Mouse (Mus musculus): ENCODE measurements around the gene Cutal. TPM values are rescaled to one million over a fixed set of nuclear protein-coding genes. Genes with fewer than 3 reads are reported as not detected.

The Cutal gene
- total RNA-seq, 2 experiments from 2014 or later: 0.39 TPM; not detected in 1

DNA sequence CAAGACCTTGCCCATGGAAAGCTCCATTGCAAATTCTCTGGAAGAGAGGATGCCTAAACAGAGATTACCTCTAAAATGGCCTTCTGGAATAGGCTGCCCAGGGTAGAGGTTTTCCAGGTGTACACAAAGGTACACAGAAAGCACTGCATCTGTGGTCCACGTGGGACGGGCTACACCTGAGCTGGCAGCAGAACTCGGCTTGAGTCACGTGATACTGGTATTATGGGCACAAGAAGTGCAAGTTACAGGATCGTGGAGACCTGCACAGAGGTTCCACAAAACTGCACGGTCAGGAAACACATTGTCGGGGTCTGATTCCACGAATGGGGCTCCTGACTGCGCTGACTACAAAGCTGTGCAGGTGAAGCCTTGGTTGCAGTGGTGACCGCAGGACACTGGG, 5.9 kb downstream of the Cutal start:
- intact Hi-C loops (cut with DNase I): no loop called here
- DNase-seq: no peak

DNA sequence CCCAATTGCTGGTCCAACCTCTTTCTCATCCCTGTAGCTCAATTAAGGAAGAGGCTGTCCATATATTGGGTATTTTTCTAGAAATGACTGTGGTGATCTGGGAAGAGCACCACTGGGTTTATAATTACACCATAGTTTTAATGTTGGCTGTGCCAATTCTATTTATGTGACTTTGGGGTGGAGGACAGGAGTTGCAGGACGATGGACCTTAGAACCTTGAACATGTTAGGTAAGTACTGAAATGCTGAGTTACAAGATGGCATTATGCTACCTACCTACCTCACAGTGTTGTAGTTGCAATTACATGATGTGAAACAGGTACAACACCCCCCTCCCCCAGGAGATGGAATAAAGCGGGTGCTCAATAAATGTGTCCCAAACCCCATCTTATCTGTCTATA, 8.6 kb downstream of the Cutal start:
- intact Hi-C loops (cut with DNase I): no loop called here
- DNase-seq: no peak

GRCm38 (mm10) chr2:34883190-34883589, 9.0 kb downstream of the Cutal start:
- intact Hi-C loops (cut with DNase I): no loop called here
- DNase-seq: no peak

DNA sequence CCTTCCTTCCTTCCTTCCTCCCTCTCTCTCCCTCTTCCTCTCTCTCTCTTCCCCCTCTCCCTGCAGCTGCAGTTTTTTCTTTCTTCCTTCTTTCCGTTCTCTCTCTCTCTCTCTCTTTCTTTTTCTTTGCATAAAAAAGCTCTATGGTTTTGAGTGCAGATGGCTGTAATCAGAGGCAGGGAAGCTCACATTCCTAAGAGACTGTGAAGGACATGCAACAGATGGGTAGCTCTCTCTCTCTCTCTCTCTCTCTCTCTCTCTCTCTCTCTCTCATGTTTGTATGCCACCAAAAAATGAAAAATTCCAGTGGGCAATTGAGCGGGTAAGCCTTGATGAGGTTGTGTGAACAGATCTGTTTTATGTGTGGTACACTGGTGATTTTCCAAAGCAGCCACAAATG, 10.0 kb downstream of the Cutal start:
- intact Hi-C loops (cut with DNase I): no loop called here
- DNase-seq: no peak

DNA sequence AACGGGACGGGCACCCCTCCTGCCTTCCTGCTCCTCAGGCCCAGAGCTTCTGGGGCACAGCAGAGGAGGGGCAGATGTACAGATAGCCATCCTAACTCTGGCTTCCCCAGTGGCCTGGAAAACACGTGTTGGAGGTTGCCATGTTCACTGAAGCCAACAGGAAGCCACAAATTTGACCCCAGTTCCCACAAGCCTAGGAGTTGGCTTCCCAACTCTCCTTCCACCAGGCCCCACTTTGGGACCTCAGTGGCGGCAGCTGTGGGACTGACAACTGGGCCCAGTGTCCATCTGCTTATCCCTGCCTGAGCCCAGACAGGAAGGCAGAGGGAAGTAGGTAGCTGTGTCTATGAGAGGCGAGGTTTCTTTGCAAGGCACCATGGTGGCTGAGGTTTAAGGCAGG, 19.8 kb downstream of the Cutal start:
- intact Hi-C loops (cut with DNase I): no loop called here
- no peak for DNase-seq

GRCm38 (mm10) chr2:34895503-34896113, 21.4 kb downstream of the Cutal start:
- intact Hi-C loops (cut with DNase I): loop anchor here (5.0 kb wide), 2 partner anchors 77 to 113 kb away; no protein-coding TSS in a partner anchor

DNA sequence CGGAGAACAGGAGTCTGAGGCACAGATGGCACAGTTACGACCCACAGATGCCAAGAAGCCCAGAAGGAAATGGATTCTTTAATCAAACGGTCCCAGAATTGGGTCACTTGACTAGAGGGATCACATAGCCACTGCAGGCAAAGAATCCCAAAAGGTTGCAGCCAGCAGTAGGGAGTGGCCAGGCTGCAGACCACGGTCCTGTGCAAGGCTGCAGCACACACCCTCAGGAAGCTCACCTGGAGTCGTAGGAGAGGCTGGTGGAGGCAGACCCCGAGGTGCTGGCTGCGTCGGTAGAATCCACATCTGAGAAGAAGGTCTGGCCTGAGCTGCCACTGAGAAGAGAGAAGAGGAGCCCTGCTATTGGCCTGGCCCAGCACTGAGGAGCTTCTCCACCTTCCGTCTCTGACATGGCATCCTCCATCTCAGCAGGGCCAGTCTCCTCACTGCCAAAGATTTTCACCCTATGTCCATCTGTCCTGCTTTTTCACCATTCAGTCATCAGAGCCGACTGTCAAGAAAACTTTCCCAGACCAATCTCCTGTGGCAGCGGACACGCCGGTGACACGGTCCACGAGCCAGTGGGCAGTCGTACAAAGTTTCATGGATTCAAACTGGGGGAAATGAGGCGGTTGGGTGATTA, 22.7 kb downstream of the Cutal start:
- DNase-seq: no peak
- intact Hi-C loops (cut with DNase I): loop anchor here (5.0 kb wide), 2 partner anchors 75 to 115 kb away; no protein-coding TSS in a partner anchor

More at GRCm38 (mm10) chr2:34895503-34896113, 21.4 kb downstream of the Cutal start:
- no peak for DNase-seq

- intact Hi-C loops (cut with DNase I): loop anchor here (5.0 kb wide), 2 partner anchors 74 to 116 kb away; no protein-coding TSS in a partner anchor
- DNase-seq: no peak
Measured at GRCm38 (mm10) chr2:34897820-34898219, 23.6 kb downstream of the Cutal start.

DNA sequence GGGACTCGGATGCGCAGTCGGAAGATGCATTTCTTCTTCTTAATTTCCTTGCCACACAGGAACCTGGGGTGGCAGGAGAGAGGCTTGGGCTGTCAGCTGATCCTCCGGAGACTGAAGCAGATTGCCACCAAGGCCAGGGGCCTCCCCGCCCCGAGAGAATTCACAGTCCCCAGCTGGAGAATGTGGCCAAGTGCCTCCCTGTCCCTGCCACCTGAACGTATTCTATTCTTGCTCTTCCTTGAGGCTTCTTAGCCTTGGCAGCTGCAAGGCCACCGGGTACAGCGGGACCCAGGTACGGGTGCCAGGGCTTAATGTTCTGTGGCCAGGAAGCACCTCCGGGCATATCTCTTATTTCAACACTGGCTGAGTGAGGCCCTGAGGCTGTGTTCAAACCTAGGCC, 25.5 kb downstream of the Cutal start:
- DNase-seq: no peak
- intact Hi-C loops (cut with DNase I): loop anchor here (5.0 kb wide), 2 partner anchors 73 to 117 kb away; no protein-coding TSS in a partner anchor

GRCm38 (mm10) chr2:34900412-34900811, 26.2 kb downstream of the Cutal start:
- intact Hi-C loops (cut with DNase I): no loop called here
- DNase-seq: no peak

DNA sequence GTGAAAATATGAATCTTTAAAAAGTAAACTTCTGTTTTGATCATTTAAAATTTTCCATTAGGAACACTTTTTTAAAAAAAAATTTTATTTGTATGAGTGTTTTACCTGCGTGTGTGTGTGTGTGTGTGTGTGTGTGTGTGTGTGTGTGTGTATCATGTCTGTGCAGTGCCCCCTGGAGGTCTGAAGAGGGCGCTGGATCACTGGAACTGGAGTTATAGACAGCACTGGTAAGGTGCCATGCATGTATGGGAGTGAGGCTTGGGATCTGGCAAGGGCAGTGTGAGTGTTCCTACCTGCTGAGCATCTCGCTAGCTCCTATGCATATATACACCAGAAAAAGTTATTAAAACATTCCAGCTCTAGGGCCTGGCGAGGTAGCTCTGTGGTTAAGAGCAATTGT, 27.5 kb downstream of the Cutal start:
- intact Hi-C loops (cut with DNase I): no loop called here
- no peak for DNase-seq

- intact Hi-C loops (cut with DNase I): no loop called here
- DNase-seq: no peak
Measured at GRCm38 (mm10) chr2:34902731-34903130, 28.5 kb downstream of the Cutal start.

- intact Hi-C loops (cut with DNase I): no loop called here
Measured at GRCm38 (mm10) chr2:34903191-34903590, 29.0 kb downstream of the Cutal start.

DNA sequence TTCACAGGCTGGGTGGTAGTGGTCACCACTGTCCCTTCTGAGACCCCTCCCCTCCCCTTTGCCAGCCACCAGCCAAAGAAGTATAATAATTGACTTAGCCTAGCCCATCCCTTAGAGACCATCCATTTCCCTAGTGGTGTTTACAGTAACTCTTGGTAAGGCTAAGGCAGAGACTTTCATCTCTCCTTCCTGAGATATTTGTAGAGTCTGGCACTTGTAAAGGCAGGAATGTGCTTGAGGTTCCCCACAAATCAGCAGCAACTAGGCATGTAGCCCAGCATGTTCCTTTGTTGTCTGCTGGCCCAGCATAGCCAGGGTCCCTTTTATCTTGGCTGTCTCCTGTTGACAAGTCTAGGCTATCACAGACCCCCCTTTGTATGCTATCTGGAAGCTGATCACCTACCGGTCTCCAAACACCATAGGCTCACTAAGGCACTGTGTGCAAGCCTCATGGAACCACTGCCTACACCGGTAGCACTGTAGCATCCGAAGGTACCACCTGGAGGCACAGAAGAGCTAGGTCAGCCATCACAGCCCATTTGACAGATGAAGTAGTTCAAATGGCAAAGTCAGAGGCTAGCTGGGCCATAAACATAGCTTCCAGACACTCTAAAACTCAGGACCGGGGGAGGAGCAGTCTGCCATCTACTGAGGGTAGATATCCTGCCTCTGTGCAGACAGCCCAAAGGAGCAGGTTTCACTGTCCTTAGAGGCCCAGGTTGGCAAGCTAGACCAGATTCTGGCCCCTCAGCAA, 29.6 kb downstream of the Cutal start:
- intact Hi-C loops (cut with DNase I): no loop called here
- no peak for DNase-seq

More at GRCm38 (mm10) chr2:34903191-34903590, 29.0 kb downstream of the Cutal start:
- no peak for DNase-seq

DNA sequence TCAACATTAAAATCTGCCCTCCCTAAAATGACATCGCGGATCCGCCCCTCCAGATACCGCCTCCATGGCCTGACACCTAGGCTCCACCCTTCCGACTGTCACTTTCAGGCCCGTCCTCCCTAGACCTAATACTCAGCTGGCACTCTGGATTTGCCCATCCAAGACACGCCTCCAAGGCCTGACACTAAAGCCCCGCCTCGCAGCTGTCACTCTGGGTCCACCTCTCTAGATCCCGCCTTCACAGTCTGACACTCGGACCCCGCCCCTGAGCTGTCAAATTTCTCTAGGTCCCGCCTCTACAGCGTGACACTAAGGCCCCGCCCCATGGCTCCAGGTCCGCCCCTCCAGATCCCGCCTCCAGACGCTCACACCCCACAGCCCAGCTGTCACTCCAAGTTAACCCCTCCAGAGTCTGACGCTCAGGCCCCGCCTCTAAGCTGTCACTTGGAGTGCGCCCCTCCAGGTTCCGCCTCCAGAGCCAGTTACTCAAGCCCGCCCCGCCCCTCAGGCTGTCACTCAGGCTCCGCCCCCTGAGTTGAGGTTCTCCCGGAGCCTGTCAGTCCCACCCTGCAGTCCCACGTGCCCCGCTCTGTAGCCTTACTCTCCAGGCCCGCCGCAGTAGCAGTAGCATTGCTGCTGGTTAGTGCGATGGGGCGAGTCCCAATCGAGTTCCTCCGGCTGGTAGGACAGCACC, 30.8 kb downstream of the Cutal start:
- intact Hi-C loops (cut with DNase I): no loop called here

GRCm38 (mm10) chr2:34906426-34906825, 32.2 kb downstream of the Cutal start:
- no peak for DNase-seq

More for the DNA sequence above, 30.8 kb downstream of the Cutal start:
- peak; percentile 98 for DNase-seq

DNA sequence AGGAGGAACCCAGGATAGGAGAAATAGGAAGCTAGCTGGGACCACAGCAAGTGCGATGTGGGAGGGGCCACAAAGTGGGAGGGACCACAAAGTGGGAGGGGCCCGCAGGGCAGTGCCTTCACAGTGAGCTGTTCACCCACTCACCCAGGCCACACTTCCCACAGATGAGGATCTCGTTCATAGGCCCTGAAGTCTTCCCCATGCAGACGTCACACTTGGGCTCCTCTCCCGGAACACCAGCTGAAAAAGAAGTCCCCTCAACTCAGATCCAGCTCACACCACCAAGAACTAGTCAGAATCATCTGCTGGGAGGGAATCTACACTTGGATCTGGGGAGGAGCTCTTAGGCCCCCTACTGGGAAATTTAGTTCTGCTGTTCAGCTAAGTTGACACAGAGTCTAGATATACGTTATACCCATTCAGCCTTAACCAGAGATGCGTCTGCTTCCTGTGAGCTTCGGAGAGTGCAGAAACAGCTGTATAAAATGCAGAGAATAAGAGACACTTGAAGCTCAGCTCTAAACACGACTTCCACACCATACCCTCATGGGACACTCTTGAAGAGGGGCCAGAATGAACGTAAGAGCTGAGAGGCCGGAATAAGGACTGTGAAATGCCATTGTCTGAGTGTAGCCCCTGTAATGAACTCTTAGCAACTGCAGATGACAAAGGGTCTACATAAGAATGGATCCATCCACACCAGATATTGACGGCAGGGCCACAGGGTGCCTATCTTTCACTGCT, 32.8 kb downstream of the Cutal start:
- intact Hi-C loops (cut with DNase I): no loop called here

More at GRCm38 (mm10) chr2:34906426-34906825, 32.2 kb downstream of the Cutal start:
- intact Hi-C loops (cut with DNase I): no loop called here

GRCm38 (mm10) chr2:34909719-34910118, 35.5 kb downstream of the Cutal start:
- intact Hi-C loops (cut with DNase I): no loop called here
- no peak for DNase-seq

More for the DNA sequence above, 32.8 kb downstream of the Cutal start:
- DNase-seq: peak; percentile 51 to 60

- no peak for DNase-seq
- intact Hi-C loops (cut with DNase I): no loop called here
Measured at GRCm38 (mm10) chr2:34911871-34912270, 37.7 kb downstream of the Cutal start.

DNA sequence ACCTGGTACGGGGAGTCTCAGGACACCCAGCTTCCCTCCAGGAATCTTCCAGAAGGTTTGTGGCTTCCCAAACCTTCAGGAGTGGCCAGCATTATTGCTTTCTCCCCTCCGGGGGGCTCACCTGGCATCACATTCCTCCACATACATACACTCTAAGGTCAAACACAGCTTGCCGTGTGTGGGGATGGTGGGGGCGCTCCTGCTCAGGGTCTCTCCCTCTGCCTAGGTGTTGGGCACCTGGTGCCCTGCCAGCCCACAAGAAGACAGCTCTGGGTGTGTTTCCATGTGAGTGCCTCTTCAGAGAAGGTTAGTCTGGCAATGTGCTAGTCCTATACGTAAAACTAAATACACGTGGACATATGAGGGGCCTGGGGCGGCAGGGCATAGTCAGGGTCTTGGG, 38.4 kb downstream of the Cutal start:
- DNase-seq: no peak
- intact Hi-C loops (cut with DNase I): no loop called here

Measured in gastrocnemius, postnatal 36 days (tissue).